Mouse (Mus musculus): ENCODE measurements around the gene Tsnaxip1. TPM values are rescaled to one million over a fixed set of nuclear protein-coding genes. Genes with fewer than 3 reads are reported as not detected.
A peak's percentile ranks its signal among the peaks of the same experiment; 100 is the strongest.

Gene Tsnaxip1
- polyA plus RNA-seq, 1 experiment from 2014 or later: 0.23 TPM

GRCm38 (mm10) chr8:105860143-105860981, 32.8 kb downstream of the Tsnaxip1 start, which contains the start of gene Nutf2:
Gene Nutf2, plus strand, starts transcription at chr8:105860580.
- H3K4me2 ChIP-seq (ENCODE audit: low read depth, low read length, severe bottlenecking): peak within 1 kb of the TSS; percentile 88
- no peaks in the 10 kb centered on the region for H3K36me3 ChIP-seq (ENCODE audit: control insufficient read depth, insufficient read depth, low read length)
- no peaks in the 10 kb centered on the region for H3K27me3 ChIP-seq (ENCODE audit: control insufficient read depth, insufficient read depth, low read length)
- peak within 1 kb of the TSS; percentile 99 for H3K4me3 ChIP-seq (ENCODE audit: low read depth, low read length)
- no peaks in the 10 kb centered on the region for H3K9me3 ChIP-seq (ENCODE audit: control insufficient read depth, low read length)
- peaks cover 28% of the 10 kb centered on the region for H3K4me1 ChIP-seq (replicated peaks; ENCODE audit: control insufficient read depth, insufficient read depth, low read length)
- peak within 1 kb of the TSS; percentile 97 for H3K9ac ChIP-seq (ENCODE audit: low read length)
- ATAC-seq (replicated peaks; ENCODE audit: low FRiP score) (peak; percentile 96), DNase-seq (ENCODE audit: low spot score) (peak; percentile 97)
- peak within 1 kb of the TSS; percentile 88 for H3K27ac ChIP-seq (ENCODE audit: low read depth, low read length)
- under 1% methylated on average over 47 of the region's 59 CpGs for WGBS

GRCm38 (mm10) chr8:105861951-105862350, 34.4 kb downstream of the Tsnaxip1 start:
- Histone ChIP-seq H3K4me3 (ENCODE audit: low read depth, low read length) (peak overlapping the region; percentile 99), H3K4me1 (replicated peaks; ENCODE audit: control insufficient read depth, insufficient read depth, low read length) (peaks cover 17% of the 10 kb centered on the region), H3K36me3 (ENCODE audit: control insufficient read depth, insufficient read depth, low read length) (peaks cover 5% of the 10 kb centered on the region; the same call in 1 of the 2 replicates), H3K27ac (ENCODE audit: low read depth, low read length) (0 out of 2 replicates have a peak overlapping the region, but pooled peaks have one; percentile 10), H3K9ac (ENCODE audit: low read length) (peak overlapping the region; percentile 97; the same call in 1 of the 2 replicates), H3K9me3 (ENCODE audit: control insufficient read depth, low read length) (no peaks in the 10 kb centered on the region), H3K4me2 (ENCODE audit: low read depth, low read length, severe bottlenecking) (peak overlapping the region; percentile 88), H3K27me3 (ENCODE audit: control insufficient read depth, insufficient read depth, low read length) (no peaks in the 10 kb centered on the region)
- ATAC-seq (replicated peaks; ENCODE audit: low FRiP score) (no peak), DNase-seq (ENCODE audit: low spot score) (no peak)
- WGBS: 0% methylated on average over 1 of the region's 1 CpGs

GRCm38 (mm10) chr8:105866364-105867029, 39.0 kb downstream of the Tsnaxip1 start:
- no peaks in the 10 kb centered on the region for H3K27me3 ChIP-seq (ENCODE audit: control insufficient read depth, insufficient read depth, low read length)
- no peak for DNase-seq (ENCODE audit: low spot score)
- no peak overlapping the region for H3K4me2 ChIP-seq (ENCODE audit: low read depth, low read length, severe bottlenecking)
- 92% methylated on average over 6 of the region's 6 CpGs for WGBS
- no peaks in the 10 kb centered on the region for H3K9me3 ChIP-seq (ENCODE audit: control insufficient read depth, low read length)
- no peak for ATAC-seq (replicated peaks; ENCODE audit: low FRiP score)
- H3K36me3 ChIP-seq (ENCODE audit: control insufficient read depth, insufficient read depth, low read length): peaks cover 11% of the 10 kb centered on the region
- H3K4me3 ChIP-seq (ENCODE audit: low read depth, low read length): no peak overlapping the region
- H3K4me1 ChIP-seq (replicated peaks; ENCODE audit: control insufficient read depth, insufficient read depth, low read length): peaks cover 10% of the 10 kb centered on the region
- H3K27ac ChIP-seq (ENCODE audit: low read depth, low read length): no peak overlapping the region
- H3K9ac ChIP-seq (ENCODE audit: low read length): no peak overlapping the region

- H3K9ac ChIP-seq (ENCODE audit: low read length): no peak overlapping the region
- DNase-seq (ENCODE audit: low spot score) (no peak), ATAC-seq (replicated peaks; ENCODE audit: low FRiP score) (no peak)
- no peaks in the 10 kb centered on the region for H3K27me3 ChIP-seq (ENCODE audit: control insufficient read depth, insufficient read depth, low read length)
- H3K36me3 ChIP-seq (ENCODE audit: control insufficient read depth, insufficient read depth, low read length): peaks cover 20% of the 10 kb centered on the region; the same call in 1 of the 2 replicates
- WGBS: 93% methylated on average over 6 of the region's 6 CpGs
- H3K4me1 ChIP-seq (replicated peaks; ENCODE audit: control insufficient read depth, insufficient read depth, low read length): no peaks in the 10 kb centered on the region
- no peaks in the 10 kb centered on the region for H3K9me3 ChIP-seq (ENCODE audit: control insufficient read depth, low read length)
- no peak overlapping the region for H3K27ac ChIP-seq (ENCODE audit: low read depth, low read length)
- no peak overlapping the region for H3K4me3 ChIP-seq (ENCODE audit: low read depth, low read length)
- H3K4me2 ChIP-seq (ENCODE audit: low read depth, low read length, severe bottlenecking): no peak overlapping the region
These were observed 46.8 kb downstream of the Tsnaxip1 start for GRCm38 (mm10) chr8:105874301-105874700.

- Histone ChIP-seq H3K9me3 (ENCODE audit: control insufficient read depth, low read length) (no peaks in the 10 kb centered on the region), H3K27ac (ENCODE audit: low read depth, low read length) (peak within 1 kb of the TSS; percentile 46; the same call in 1 of the 2 replicates), H3K9ac (ENCODE audit: low read length) (peak within 1 kb of the TSS; percentile 91), H3K4me3 (ENCODE audit: low read depth, low read length) (peak within 1 kb of the TSS; percentile 92), H3K4me1 (replicated peaks; ENCODE audit: control insufficient read depth, insufficient read depth, low read length) (peaks cover 9% of the 10 kb centered on the region), H3K4me2 (ENCODE audit: low read depth, low read length, severe bottlenecking) (peak within 1 kb of the TSS; percentile 92), H3K27me3 (ENCODE audit: control insufficient read depth, insufficient read depth, low read length) (no peaks in the 10 kb centered on the region), H3K36me3 (ENCODE audit: control insufficient read depth, insufficient read depth, low read length) (peaks cover 19% of the 10 kb centered on the region; the same call in 1 of the 2 replicates)
- peak; percentile 91 for DNase-seq (ENCODE audit: low spot score)
- 1% methylated on average over 45 of the region's 45 CpGs for WGBS
- ATAC-seq (replicated peaks; ENCODE audit: low FRiP score): peak; percentile 90
These were observed 53.4 kb downstream of the Tsnaxip1 start, which contains the start of gene Edc4 for GRCm38 (mm10) chr8:105880754-105881520. Gene Edc4, plus strand, starts transcription at chr8:105880881.

- ATAC-seq (replicated peaks; ENCODE audit: low FRiP score) (no peak), DNase-seq (ENCODE audit: low spot score) (no peak)
- H3K4me1 ChIP-seq (replicated peaks; ENCODE audit: control insufficient read depth, insufficient read depth, low read length): peaks cover 5% of the 10 kb centered on the region; the same call in 1 of the 2 replicates
- H3K27ac ChIP-seq (ENCODE audit: low read depth, low read length): no peak overlapping the region
- H3K4me2 ChIP-seq (ENCODE audit: low read depth, low read length, severe bottlenecking): no peak overlapping the region
- peaks cover 29% of the 10 kb centered on the region for H3K36me3 ChIP-seq (ENCODE audit: control insufficient read depth, insufficient read depth, low read length)
- 93% methylated on average over 12 of the region's 12 CpGs for WGBS
- H3K27me3 ChIP-seq (ENCODE audit: control insufficient read depth, insufficient read depth, low read length): no peaks in the 10 kb centered on the region
- H3K4me3 ChIP-seq (ENCODE audit: low read depth, low read length): no peak overlapping the region
- H3K9ac ChIP-seq (ENCODE audit: low read length): no peak overlapping the region
- no peaks in the 10 kb centered on the region for H3K9me3 ChIP-seq (ENCODE audit: control insufficient read depth, low read length)
These were observed 62.4 kb downstream of the Tsnaxip1 start for GRCm38 (mm10) chr8:105889756-105890465.

GRCm38 (mm10) chr8:105890870-105891269, 63.3 kb downstream of the Tsnaxip1 start:
- Histone ChIP-seq H3K9ac (ENCODE audit: low read length) (no peak overlapping the region), H3K4me3 (ENCODE audit: low read depth, low read length) (no peak overlapping the region), H3K4me2 (ENCODE audit: low read depth, low read length, severe bottlenecking) (no peak overlapping the region), H3K27me3 (ENCODE audit: control insufficient read depth, insufficient read depth, low read length) (no peaks in the 10 kb centered on the region), H3K27ac (ENCODE audit: low read depth, low read length) (no peak overlapping the region), H3K9me3 (ENCODE audit: control insufficient read depth, low read length) (no peaks in the 10 kb centered on the region), H3K36me3 (ENCODE audit: control insufficient read depth, insufficient read depth, low read length) (peaks cover 23% of the 10 kb centered on the region), H3K4me1 (replicated peaks; ENCODE audit: control insufficient read depth, insufficient read depth, low read length) (peaks cover 5% of the 10 kb centered on the region; the same call in 1 of the 2 replicates)
- ATAC-seq (replicated peaks; ENCODE audit: low FRiP score) (no peak), DNase-seq (ENCODE audit: low spot score) (no peak)
- 91% methylated on average over 6 of the region's 6 CpGs for WGBS
